Mouse (Mus musculus) limb, embryonic 11.5 days (tissue): ENCODE measurements around the gene Serpina9. TPM values are rescaled to one million over a fixed set of nuclear protein-coding genes. Genes with fewer than 3 reads are reported as not detected.

Source experiments
- ATAC-seq: fragments of 200-750 bp; cut with Nextera tagmentation; 2 replicates; pipeline ENCODE4 v1.8.0; 2017; ENCODE audit warnings: low read depth; ENCODE audit not compliant: insufficient number of reproducible peaks, low FRiP score, low TSS enrichment
- DNase-seq: peaks from one replicate; pipeline ENCODE4 v3.0.0-alpha.2; 2015; ENCODE audit warnings: low spot score
- H3K27ac ChIP-seq: fragments of 300-500 bp; sonication (generic); replicated peaks from 2 replicates; pipeline ENCODE4 v1.5.1; 2014; ENCODE audit warnings: low read depth, mild to moderate bottlenecking, low read length
- H3K27me3 ChIP-seq: fragments of 300-500 bp; sonication (generic); 2 replicates; pipeline ENCODE4 v1.6.1; 2014; ENCODE audit warnings: mild to moderate bottlenecking, low read length, mixed read lengths; ENCODE audit not compliant: control insufficient read depth, insufficient read depth
- H3K36me3 ChIP-seq: fragments of 300-500 bp; sonication (generic); 2 replicates; pipeline ENCODE4 v1.6.1; 2014; ENCODE audit warnings: mild to moderate bottlenecking, low read length, moderate library complexity, mixed read lengths; ENCODE audit not compliant: control insufficient read depth, insufficient read depth
- H3K4me1 ChIP-seq: fragments of 300-500 bp; sonication (generic); 2 replicates; pipeline ENCODE4 v1.6.1; 2014; ENCODE audit warnings: low read length, mixed read lengths; ENCODE audit not compliant: control insufficient read depth, insufficient read depth
- H3K4me2 ChIP-seq: fragments of 300-500 bp; sonication (generic); 2 replicates; pipeline ENCODE4 v1.6.1; 2014; ENCODE audit warnings: low read depth, mild to moderate bottlenecking, moderate library complexity; ENCODE audit not compliant: severe bottlenecking
- H3K4me3 ChIP-seq: fragments of 300-500 bp; sonication (generic); 2 replicates; pipeline ENCODE4 v1.5.1; 2014; ENCODE audit warnings: low read depth, low read length
- H3K9ac ChIP-seq: fragments of 300-500 bp; sonication (generic); 2 replicates; pipeline ENCODE4 v1.6.1; 2014; ENCODE audit warnings: mild to moderate bottlenecking, low read length
- H3K9me3 ChIP-seq: fragments of 300-500 bp; sonication (generic); 2 replicates; pipeline ENCODE4 v1.6.1; 2016; ENCODE audit warnings: low read length; ENCODE audit not compliant: control insufficient read depth
- WGBS: fragments of 180-500 bp; shearing (Covaris S2); extraction: QIAGEN DNeasy Blood & Tissue Kit; methylation state at CpG from one replicate; pipeline ENCODE4 v1.1.7; 2014; 5-methylcytosine and 5-hydroxymethylcytosine counted together
- polyA plus RNA-seq: library from polyadenylated mRNA; unstranded; fragments of >200 nt; fragmentation: Nextera tagmentation; extraction: Ambion mirVana; gene quantifications from 2 replicates; pipeline ENCODE4 v1.2.1, GENCODE M21; 2014

Gene Serpina9
- polyA plus RNA-seq, 1 experiment from 2014 or later = not detected

DNA sequence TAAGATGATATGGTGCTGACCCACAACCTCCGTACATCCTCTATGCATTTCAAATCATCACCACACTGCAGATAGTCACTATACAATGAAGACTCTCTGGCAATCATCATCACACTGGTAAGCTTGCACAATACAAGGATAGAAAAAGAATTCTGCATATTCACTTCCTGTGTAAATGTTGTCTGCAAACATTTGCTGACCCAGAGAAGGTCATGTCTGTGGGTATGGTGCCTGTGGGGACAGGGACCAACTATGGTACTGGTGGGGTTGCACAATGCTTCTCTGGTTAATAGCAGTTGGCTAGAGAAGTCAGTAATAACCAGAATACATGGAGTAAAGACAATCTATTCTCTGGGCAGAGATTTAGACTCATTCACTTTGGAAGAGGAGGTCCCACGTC lies 29.2 kb upstream of the Serpina9 start:
- no peak overlapping the region for H3K27ac ChIP-seq
- ATAC-seq = no peak
- H3K4me1 ChIP-seq = no peaks in the 10 kb centered on the region
- no peak overlapping the region for H3K9ac ChIP-seq
- WGBS = 93% methylated on average over 2 of the region's 2 CpGs
- no peaks in the 10 kb centered on the region for H3K36me3 ChIP-seq
- DNase-seq = no peak
- no peak overlapping the region for H3K4me2 ChIP-seq
- no peaks in the 10 kb centered on the region for H3K27me3 ChIP-seq
- no peak overlapping the region for H3K4me3 ChIP-seq
- no peaks in the 10 kb centered on the region for H3K9me3 ChIP-seq

DNA sequence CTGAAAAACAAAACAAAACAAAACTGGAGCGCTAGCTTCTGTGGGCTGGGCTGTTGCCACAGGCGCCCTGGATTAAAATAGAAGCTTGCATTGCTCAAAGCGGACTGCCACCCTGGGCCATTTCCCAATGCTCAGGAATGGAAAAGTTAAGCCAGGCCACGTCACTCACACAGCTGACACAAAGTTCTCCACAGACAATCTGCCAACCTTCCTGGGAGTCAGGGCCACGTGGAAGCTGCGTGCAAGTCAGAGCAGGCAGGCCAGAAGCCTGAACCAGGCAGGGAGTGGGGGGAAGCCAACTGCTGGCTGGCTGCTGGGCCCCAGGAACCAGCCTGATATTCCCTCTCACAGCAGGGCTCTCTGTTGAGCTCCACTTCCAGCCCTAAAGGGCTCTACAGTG lies 27.8 kb upstream of the Serpina9 start:
- Histone ChIP-seq H3K9me3 (no peaks in the 10 kb centered on the region), H3K27ac (no peak overlapping the region), H3K36me3 (no peaks in the 10 kb centered on the region), H3K9ac (no peak overlapping the region), H3K4me2 (no peak overlapping the region), H3K27me3 (no peaks in the 10 kb centered on the region), H3K4me1 (no peaks in the 10 kb centered on the region), H3K4me3 (no peak overlapping the region)
- no peak for DNase-seq
- WGBS = 82% methylated on average over 6 of the region's 6 CpGs
- ATAC-seq = no peak

DNA sequence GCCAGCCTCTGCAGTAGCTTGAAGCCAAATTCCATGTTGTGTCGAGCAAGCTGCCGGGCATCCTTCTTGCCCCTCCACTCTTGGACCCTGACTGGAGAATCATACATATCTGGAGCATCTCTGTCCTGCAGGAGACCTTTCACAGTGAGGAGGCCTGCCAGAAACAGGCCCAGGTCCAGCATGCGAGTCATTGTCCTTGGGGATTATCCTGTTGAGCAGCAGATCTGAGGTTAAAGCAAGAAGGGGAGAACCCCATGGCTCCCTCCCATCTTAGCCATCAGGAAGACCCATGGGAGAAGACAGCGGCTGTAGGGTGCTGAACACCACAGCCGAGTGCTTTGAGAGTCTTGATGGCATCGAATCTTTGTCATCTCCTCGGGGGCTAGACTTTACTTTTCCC lies 24.6 kb upstream of the Serpina9 start:
- Histone ChIP-seq H3K9ac (no peak overlapping the region), H3K27ac (no peak overlapping the region), H3K4me1 (no peaks in the 10 kb centered on the region), H3K9me3 (no peaks in the 10 kb centered on the region), H3K4me2 (no peak overlapping the region), H3K27me3 (no peaks in the 10 kb centered on the region), H3K4me3 (no peak overlapping the region), H3K36me3 (no peaks in the 10 kb centered on the region)
- ATAC-seq = no peak
- DNase-seq = no peak
- WGBS = 93% methylated on average over 7 of the region's 7 CpGs

DNA sequence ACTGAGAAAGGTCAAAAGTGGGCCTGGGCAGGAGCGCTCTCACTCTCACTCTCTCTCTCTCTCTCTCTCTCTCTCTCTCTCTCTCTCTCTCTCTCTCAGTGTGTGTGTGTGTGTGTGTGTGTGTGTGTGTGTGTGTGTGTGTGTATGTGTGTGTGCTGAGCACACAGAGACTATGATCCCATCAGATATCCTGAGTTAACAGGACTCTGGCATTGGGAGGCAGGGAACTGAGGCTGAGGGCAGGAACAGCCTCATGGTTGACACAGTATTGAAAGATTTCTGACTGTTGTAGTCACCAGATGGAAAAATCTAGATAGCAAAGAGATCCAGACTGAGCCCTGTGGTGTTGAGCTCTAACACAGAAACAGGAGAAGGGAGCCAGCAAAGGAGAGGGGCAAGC lies 20.2 kb upstream of the Serpina9 start:
- no peak for DNase-seq
- Histone ChIP-seq H3K36me3 (no peaks in the 10 kb centered on the region), H3K9me3 (no peaks in the 10 kb centered on the region), H3K4me2 (no peak overlapping the region), H3K27me3 (no peaks in the 10 kb centered on the region), H3K9ac (no peak overlapping the region), H3K4me3 (no peak overlapping the region), H3K27ac (no peak overlapping the region), H3K4me1 (no peaks in the 10 kb centered on the region)
- WGBS = 90% methylated on average over 1 of the region's 1 CpGs
- no peak for ATAC-seq

DNA sequence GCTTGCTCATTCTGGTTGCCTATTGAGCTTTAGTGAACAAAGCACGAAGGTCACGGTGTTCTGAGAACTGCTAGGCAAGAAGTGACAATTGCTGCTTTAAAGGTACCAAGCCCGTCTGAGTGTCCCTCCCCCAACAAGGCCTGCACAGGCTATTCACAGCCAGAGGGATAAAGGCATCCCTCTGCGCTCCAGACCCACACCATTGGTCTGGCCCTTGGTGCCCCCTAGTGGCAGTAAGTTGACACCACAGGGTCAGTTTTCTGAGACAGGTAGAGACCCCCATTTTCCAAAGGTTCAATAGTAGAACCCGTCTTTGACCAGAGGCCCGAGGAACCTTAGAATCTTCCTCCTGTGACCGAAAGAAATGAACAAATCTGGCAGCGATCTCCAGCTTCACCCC lies 16.4 kb upstream of the Serpina9 start:
- H3K9me3 ChIP-seq = no peaks in the 10 kb centered on the region
- H3K4me3 ChIP-seq = no peak overlapping the region
- H3K27ac ChIP-seq = no peak overlapping the region
- H3K4me1 ChIP-seq = no peaks in the 10 kb centered on the region
- no peak overlapping the region for H3K4me2 ChIP-seq
- H3K27me3 ChIP-seq = no peaks in the 10 kb centered on the region
- ATAC-seq = no peak
- WGBS = 48% methylated on average over 8 of the region's 8 CpGs
- no peaks in the 10 kb centered on the region for H3K36me3 ChIP-seq
- DNase-seq = peak; percentile 28
- no peak overlapping the region for H3K9ac ChIP-seq

DNA sequence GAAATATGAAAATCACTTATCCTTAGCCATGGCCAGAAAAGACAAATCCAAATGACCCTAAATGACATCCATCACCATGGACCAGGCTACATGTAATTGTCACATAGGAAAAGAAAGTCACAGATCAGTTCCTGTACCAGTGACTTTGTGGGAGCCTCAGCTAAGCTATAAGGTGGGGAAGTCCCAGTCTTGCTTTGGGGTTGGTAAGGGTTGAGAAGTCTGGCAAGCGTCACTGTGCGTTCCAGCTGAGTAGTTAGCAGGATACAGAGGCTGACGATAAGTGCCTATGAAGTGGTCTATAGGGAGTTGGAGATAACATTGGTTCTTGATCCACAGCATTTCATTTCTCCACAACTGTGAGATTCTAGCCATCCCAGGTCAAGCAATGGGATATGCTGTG lies 1.7 kb upstream of the Serpina9 start:
- Histone ChIP-seq H3K9me3 (no peaks in the 10 kb centered on the region; the same call in 1 of the 2 replicates), H3K36me3 (no peaks in the 10 kb centered on the region), H3K27me3 (no peaks in the 10 kb centered on the region), H3K4me1 (no peaks in the 10 kb centered on the region), H3K9ac (no peak overlapping the region), H3K4me2 (no peak overlapping the region), H3K4me3 (no peak overlapping the region), H3K27ac (no peak overlapping the region)
- DNase-seq (no peak), ATAC-seq (no peak)
- 85% methylated on average over 3 of the region's 3 CpGs for WGBS

DNA sequence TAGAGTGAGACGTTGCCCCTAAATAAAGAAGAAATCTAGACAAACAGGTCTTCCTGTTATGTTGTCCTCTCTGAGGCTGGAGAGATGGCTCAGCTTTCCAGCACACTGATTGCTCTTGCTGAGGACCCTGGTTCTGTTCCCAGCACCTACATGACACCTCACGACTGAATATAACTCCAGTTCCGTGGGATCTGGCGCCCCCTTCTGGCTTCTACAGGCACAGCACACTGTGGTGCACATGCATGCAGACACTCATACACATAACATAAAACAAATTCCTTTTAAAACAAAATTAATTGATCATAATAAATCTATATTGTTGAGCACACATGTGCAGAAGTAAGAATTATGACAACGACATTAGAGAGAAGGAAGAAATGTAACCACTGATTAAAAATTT lies 8.9 kb downstream of the Serpina9 start:
- Histone ChIP-seq H3K27me3 (no peaks in the 10 kb centered on the region), H3K4me2 (no peak overlapping the region), H3K9ac (no peak overlapping the region), H3K27ac (no peak overlapping the region), H3K9me3 (no peaks in the 10 kb centered on the region), H3K36me3 (no peaks in the 10 kb centered on the region), H3K4me1 (no peaks in the 10 kb centered on the region), H3K4me3 (no peak overlapping the region)
- 88% methylated on average over 5 of the region's 5 CpGs for WGBS
- no peak for DNase-seq
- no peak for ATAC-seq

DNA sequence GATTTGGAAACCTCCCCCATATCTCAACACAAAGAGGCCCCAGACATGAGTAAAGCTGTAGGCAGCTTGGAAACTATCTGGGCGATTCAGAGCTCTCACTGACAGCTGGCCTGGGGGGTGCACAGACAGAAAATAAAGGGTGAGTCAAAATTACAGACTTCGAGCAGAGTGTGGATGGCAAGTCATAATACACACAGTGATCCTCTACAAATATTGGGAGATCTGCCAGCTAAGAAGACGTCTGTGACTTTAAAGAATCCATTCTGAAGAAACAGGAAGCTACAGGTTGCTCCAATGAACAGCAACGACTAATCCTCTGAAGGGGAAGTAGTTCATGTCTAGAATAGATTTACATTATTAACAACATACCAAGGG lies 10.3 kb downstream of the Serpina9 start:
- DNase-seq (no peak), ATAC-seq (no peak)
- Histone ChIP-seq H3K4me3 (no peak overlapping the region), H3K4me2 (no peak overlapping the region), H3K27ac (no peak overlapping the region), H3K36me3 (no peaks in the 10 kb centered on the region), H3K9me3 (no peaks in the 10 kb centered on the region), H3K9ac (no peak overlapping the region), H3K27me3 (no peaks in the 10 kb centered on the region), H3K4me1 (no peaks in the 10 kb centered on the region)
- 79% methylated on average over 4 of the region's 4 CpGs for WGBS

DNA sequence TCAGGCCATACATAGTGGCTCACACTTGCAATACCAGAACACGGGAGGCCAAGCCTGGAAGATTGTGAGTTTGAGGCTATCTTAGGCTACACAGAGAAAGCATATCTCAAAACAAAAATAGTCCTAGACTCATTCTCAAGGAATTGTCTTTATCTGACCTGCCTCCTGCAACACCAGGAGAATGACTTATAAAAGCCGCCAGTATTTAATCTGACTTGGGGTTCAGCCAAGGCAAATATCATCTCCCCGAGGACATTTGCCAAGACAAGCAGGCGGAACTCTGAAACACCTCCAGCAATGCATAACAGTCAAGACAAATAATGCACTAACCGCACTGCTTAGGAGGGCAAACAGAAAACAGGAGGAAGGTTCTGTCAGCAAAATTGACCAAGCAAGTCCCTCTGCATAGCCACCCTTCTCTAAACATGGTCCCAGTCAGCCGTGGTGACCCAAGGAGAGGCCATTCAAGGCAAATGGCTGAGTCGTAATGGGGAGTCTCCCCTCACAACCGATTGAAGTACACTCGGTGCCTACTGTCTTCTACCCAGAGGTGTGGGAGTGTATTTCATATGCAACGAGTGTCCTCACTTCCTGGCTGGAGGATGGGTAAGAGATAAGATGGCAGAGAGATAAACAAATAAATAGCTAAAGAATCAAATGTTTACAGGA lies 10.9 kb downstream of the Serpina9 start:
- Histone ChIP-seq H3K36me3 (no peaks in the 10 kb centered on the region), H3K4me2 (no peak overlapping the region), H3K9ac (no peak overlapping the region), H3K4me3 (no peak overlapping the region), H3K4me1 (no peaks in the 10 kb centered on the region), H3K27ac (no peak overlapping the region), H3K9me3 (no peaks in the 10 kb centered on the region), H3K27me3 (no peaks in the 10 kb centered on the region)
- ATAC-seq = no peak
- 88% methylated on average over 10 of the region's 10 CpGs for WGBS
- no peak for DNase-seq
